Mouse (Mus musculus) lung, embryonic 16.5 days (tissue): ENCODE data around the gene Nptn. TPM values are rescaled to one million over a fixed set of nuclear protein-coding genes. Genes with fewer than 3 reads are reported as not detected.

ENCODE experiments used
- ATAC-seq: fragments of 200-750 bp; cut with Nextera tagmentation; 2 replicates; pipeline ENCODE4 v1.8.0; 2017; ENCODE audit warnings: low read depth, mild to moderate bottlenecking, moderate library complexity
- H3K27ac ChIP-seq: fragments of 300-500 bp; sonication (generic); 2 replicates; pipeline ENCODE4 v1.5.1; 2014; ENCODE audit warnings: mild to moderate bottlenecking, control low read depth, low read length
- H3K27me3 ChIP-seq: fragments of 300-500 bp; sonication (generic); 2 replicates; pipeline ENCODE4 v1.6.1; 2014; ENCODE audit warnings: low read depth, low read length, mixed read lengths; ENCODE audit not compliant: control insufficient read depth, insufficient read depth
- H3K36me3 ChIP-seq: fragments of 300-500 bp; sonication (generic); 2 replicates; pipeline ENCODE4 v1.6.1; 2014; ENCODE audit warnings: low read length; ENCODE audit not compliant: control insufficient read depth, insufficient read depth
- H3K4me1 ChIP-seq: fragments of 300-500 bp; sonication (generic); replicated peaks from 2 replicates; pipeline ENCODE4 v1.6.1; 2014; ENCODE audit warnings: low read length, mixed read lengths; ENCODE audit not compliant: control insufficient read depth, insufficient read depth
- H3K4me2 ChIP-seq: fragments of 300-500 bp; sonication (generic); 2 replicates; pipeline ENCODE4 v1.6.1; 2014; ENCODE audit warnings: low read depth, low read length, control low read depth
- H3K4me3 ChIP-seq: fragments of 300-500 bp; sonication (generic); 2 replicates; pipeline ENCODE4 v1.5.1; 2014; ENCODE audit warnings: mild to moderate bottlenecking, low read length, control low read depth
- H3K9ac ChIP-seq: fragments of 300-500 bp; sonication (generic); 2 replicates; pipeline ENCODE4 v1.6.1; 2014; ENCODE audit warnings: low read length, control low read depth
- H3K9me3 ChIP-seq: fragments of 300-500 bp; sonication (generic); 2 replicates; pipeline ENCODE4 v1.6.1; 2016; ENCODE audit warnings: low read length; ENCODE audit not compliant: control insufficient read depth
- WGBS: fragments of 180-500 bp; shearing (Covaris S2); extraction: QIAGEN DNeasy Blood & Tissue Kit; methylation state at CpG from one replicate; pipeline ENCODE4 v1.1.7; 2014; 5-methylcytosine and 5-hydroxymethylcytosine counted together
- polyA plus RNA-seq: library from polyadenylated mRNA; unstranded; fragments of >200 nt; fragmentation: Nextera tagmentation; extraction: Ambion mirVana; gene quantifications from 2 replicates; pipeline ENCODE4 v1.2.1, GENCODE M21; 2015

Gene Nptn
- polyA plus RNA-seq, 1 experiment from 2014 or later = 142 TPM

DNA sequence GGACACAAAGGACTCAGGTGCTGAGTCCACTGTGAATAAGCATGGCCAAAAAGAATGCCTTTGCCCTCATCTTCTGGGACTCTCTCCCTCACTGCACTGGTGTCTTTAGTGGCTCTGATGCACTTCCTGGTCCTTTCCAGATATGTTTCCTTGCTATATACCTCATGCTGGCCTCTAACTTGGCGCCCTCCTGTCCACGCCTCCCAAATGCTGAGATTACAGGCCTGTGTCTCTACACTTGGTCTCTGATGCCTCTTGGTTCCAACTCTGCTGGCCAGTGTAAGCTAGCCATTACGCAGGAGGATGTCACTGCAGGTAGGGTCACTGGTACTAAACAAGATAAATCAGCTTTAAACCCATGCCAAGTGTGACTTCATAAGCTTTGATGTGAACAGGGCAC lies 86.1 kb downstream of the Nptn start:
- ATAC-seq = no peak
- Histone ChIP-seq H3K27me3 (no peaks in the 10 kb centered on the region), H3K27ac (no peak overlapping the region), H3K36me3 (peaks cover 6% of the 10 kb centered on the region; the same call in 1 of the 2 replicates), H3K4me1 (peaks cover 6% of the 10 kb centered on the region), H3K4me3 (no peak overlapping the region), H3K9me3 (no peaks in the 10 kb centered on the region), H3K9ac (no peak overlapping the region), H3K4me2 (no peak overlapping the region)
- WGBS = 94% methylated on average over 3 of the region's 3 CpGs

DNA sequence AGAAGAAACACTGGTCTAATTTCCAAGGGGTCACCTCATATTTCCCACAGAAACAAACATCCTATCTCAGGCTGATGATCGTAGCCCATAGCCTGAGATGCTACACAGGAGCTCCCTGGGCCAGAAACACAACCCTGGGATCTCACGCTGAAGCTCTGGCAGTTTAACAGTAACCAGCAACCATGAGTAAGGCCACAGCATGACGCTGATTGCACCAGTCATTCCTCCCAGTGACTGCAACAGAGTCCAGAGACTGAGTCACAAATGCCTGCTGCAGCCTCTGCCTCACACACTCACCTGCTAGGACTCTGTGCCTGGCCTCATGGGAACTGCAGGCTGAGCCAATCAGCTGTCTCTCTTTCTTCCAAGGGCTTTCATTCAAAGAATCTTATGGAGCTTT lies 87.0 kb downstream of the Nptn start:
- Histone ChIP-seq H3K4me3 (no peak overlapping the region), H3K4me2 (no peak overlapping the region), H3K27ac (no peak overlapping the region), H3K9ac (no peak overlapping the region), H3K4me1 (peaks cover 6% of the 10 kb centered on the region), H3K36me3 (peaks cover 6% of the 10 kb centered on the region; the same call in 1 of the 2 replicates), H3K9me3 (no peaks in the 10 kb centered on the region), H3K27me3 (no peaks in the 10 kb centered on the region)
- 65% methylated on average over 3 of the region's 3 CpGs for WGBS
- no peak for ATAC-seq

DNA sequence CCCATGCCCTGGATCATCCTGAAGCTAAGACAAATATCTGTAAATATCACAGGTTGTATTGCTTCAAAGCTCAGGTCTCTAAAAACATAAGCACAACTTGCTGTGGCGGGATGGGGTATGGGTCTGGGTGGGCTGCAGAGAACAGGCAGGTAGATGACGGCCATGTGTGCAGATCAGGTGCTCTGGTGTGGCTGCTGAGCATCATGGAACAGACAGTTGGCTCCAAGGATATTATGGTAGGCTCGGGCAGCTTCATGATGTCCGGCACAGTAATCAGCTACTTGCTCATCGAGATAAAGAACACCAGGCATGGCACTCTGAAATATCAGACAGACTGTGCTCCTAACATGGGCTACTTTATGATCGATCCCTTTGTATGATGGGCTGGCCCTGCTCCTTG lies 87.8 kb downstream of the Nptn start:
- no peak for ATAC-seq
- Histone ChIP-seq H3K9me3 (no peaks in the 10 kb centered on the region), H3K9ac (no peak overlapping the region), H3K4me2 (no peak overlapping the region), H3K36me3 (peaks cover 3% of the 10 kb centered on the region; the same call in 1 of the 2 replicates), H3K4me3 (no peak overlapping the region), H3K27ac (no peak overlapping the region), H3K27me3 (no peaks in the 10 kb centered on the region), H3K4me1 (peaks cover 6% of the 10 kb centered on the region)
- 80% methylated on average over 6 of the region's 6 CpGs for WGBS

DNA sequence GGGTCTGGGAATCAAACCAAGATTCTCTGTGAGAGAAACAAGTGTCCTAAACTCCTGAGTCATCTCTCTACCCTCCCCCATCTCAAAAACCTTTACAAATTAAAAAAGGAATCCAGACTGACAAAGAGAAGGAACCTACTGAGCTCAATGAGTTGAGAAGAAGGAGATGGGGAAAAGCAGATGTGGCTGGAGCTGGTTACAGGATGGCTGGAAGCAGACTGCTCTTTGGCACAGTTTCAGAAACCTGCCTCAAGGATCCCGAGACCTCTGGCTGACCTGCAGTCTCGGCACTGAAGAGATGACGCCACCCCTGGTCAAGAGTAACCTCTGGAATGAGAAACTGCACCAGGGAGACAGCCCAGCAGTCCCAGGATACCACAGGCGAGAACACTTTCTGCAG lies 90.4 kb downstream of the Nptn start:
- H3K27me3 ChIP-seq = no peaks in the 10 kb centered on the region
- H3K4me2 ChIP-seq = no peak overlapping the region
- H3K9ac ChIP-seq = no peak overlapping the region
- no peak overlapping the region for H3K27ac ChIP-seq
- WGBS = 16% methylated on average over 4 of the region's 4 CpGs
- no peak overlapping the region for H3K4me3 ChIP-seq
- H3K4me1 ChIP-seq = peaks cover 6% of the 10 kb centered on the region
- no peaks in the 10 kb centered on the region for H3K36me3 ChIP-seq
- ATAC-seq = 0 out of 2 replicates have a peak, but pooled peaks have one; percentile 43
- no peaks in the 10 kb centered on the region for H3K9me3 ChIP-seq

DNA sequence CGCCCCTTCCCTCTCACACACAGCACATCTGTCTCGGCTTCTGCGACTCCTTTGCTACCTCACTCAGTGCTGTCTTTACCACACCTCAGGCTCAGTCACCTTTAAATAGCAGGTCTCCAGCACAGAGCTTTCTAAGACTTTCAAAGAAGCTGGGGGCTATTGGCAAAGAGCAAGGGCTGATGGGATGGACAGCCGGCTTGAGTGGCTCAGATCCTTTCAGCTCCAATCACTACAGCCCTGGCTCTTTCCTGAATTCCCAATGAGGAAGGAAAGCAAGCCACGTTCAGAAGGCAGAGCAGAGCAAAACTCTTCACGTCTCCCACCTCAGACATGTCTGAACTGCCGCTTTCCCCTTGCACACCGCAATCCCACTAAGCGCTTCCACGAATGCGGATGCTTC lies 92.7 kb downstream of the Nptn start:
- H3K36me3 ChIP-seq = no peaks in the 10 kb centered on the region
- no peak overlapping the region for H3K27ac ChIP-seq
- 63% methylated on average over 11 of the region's 11 CpGs for WGBS
- H3K4me3 ChIP-seq = no peak overlapping the region
- no peaks in the 10 kb centered on the region for H3K9me3 ChIP-seq
- no peak overlapping the region for H3K4me2 ChIP-seq
- no peak for ATAC-seq
- H3K27me3 ChIP-seq = no peaks in the 10 kb centered on the region
- peaks cover 6% of the 10 kb centered on the region for H3K4me1 ChIP-seq
- H3K9ac ChIP-seq = no peak overlapping the region

DNA sequence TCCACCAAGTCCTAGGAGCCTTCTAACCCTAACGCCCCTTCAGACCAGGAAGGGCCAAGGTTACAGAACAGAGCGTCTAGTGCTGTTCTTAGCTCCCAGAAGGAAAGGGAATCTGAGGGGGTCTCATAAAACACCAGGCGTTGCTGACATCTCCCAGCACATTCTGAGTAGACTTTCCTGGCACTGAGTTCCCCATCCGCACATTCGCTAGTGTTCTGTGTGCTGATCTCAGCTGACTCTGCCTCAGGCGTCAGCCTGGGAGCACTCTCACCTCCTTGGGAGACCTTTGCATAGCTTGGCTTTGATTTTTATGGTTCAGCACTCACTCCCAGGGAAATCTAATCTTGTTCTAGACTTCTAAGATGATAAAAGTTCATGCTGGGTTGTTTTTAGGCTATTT lies 93.3 kb downstream of the Nptn start:
- 33% methylated on average over 6 of the region's 6 CpGs for WGBS
- Histone ChIP-seq H3K4me2 (no peak overlapping the region), H3K4me3 (no peak overlapping the region), H3K9ac (no peak overlapping the region), H3K36me3 (no peaks in the 10 kb centered on the region), H3K27me3 (no peaks in the 10 kb centered on the region), H3K4me1 (peaks cover 6% of the 10 kb centered on the region), H3K27ac (no peak overlapping the region), H3K9me3 (no peaks in the 10 kb centered on the region)
- ATAC-seq = no peak

DNA sequence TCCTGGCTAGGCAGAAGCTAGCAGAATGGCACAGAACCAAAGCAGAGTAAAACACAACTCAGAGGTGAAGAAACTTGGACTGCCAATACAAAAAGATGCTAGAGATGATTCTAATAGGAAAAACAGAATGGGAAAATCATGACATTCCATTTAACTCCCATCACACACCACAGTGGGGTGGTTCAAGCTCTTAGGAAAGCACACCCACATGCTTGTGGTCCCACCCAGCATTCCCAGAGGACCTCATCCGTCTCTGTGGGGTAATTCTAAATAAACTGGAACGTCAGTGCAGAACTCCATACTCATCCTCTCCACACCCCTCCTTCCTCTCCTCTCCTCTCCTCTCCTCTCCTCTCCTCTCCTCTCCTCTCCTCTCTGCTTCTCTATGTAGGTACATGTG lies 99.4 kb downstream of the Nptn start:
- no peak for ATAC-seq
- H3K4me1 ChIP-seq = no peaks in the 10 kb centered on the region
- H3K4me3 ChIP-seq = no peak overlapping the region
- 19% methylated on average over 2 of the region's 2 CpGs for WGBS
- no peaks in the 10 kb centered on the region for H3K9me3 ChIP-seq
- no peak overlapping the region for H3K9ac ChIP-seq
- no peaks in the 10 kb centered on the region for H3K27me3 ChIP-seq
- no peak overlapping the region for H3K4me2 ChIP-seq
- H3K27ac ChIP-seq = no peak overlapping the region
- no peaks in the 10 kb centered on the region for H3K36me3 ChIP-seq

DNA sequence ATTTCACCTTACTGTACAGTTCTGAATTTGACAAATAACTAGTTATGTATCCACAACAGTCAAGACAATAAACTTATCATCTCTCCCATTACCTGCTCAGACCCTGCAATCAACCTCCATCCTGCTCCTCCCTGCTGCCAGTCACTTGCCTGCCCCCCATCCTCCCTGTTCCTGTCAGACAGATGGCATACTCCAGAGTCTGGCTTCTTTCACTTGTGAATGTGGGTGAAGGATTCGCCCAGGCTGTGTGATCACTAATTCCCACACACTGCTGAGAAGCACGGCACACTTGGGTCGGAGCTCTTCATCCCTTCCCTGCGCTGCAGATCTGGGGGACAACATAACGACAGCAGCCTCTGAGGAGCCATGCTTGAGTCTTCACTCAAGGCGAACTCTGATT lies 100.1 kb downstream of the Nptn start:
- WGBS = 46% methylated on average over 6 of the region's 6 CpGs
- no peaks in the 10 kb centered on the region for H3K36me3 ChIP-seq
- no peak for ATAC-seq

DNA sequence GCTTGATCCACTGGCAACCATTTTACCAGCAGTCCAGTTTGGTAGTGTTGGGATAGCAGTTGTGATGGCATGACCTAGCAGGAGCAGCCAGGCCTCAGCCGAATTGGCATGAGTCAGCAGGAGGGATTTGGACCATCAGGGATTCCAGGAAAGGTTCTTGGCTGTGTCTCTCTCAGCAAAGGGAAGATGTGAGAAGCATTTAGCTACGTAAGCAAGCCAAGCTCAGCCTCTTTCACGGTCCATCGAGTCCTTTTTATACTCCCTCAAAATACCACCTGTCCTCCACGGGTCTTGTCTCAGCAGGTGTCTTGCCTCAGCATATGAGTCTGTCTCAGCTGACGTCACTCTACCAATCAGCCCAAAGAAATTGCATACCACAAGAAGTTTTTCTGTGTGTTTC lies 101.3 kb downstream of the Nptn start:
- no peak overlapping the region for H3K4me3 ChIP-seq
- H3K4me2 ChIP-seq = no peak overlapping the region
- H3K9ac ChIP-seq = no peak overlapping the region
- no peak for ATAC-seq
- H3K27me3 ChIP-seq = no peaks in the 10 kb centered on the region
- H3K4me1 ChIP-seq = no peaks in the 10 kb centered on the region
- 65% methylated on average over 6 of the region's 6 CpGs for WGBS
- no peaks in the 10 kb centered on the region for H3K36me3 ChIP-seq
- no peak overlapping the region for H3K27ac ChIP-seq
- H3K9me3 ChIP-seq = no peaks in the 10 kb centered on the region

More for the DNA sequence above, 100.1 kb downstream of the Nptn start:
- Histone ChIP-seq H3K27ac (no peak overlapping the region), H3K27me3 (no peaks in the 10 kb centered on the region), H3K9me3 (no peaks in the 10 kb centered on the region), H3K9ac (no peak overlapping the region), H3K4me2 (no peak overlapping the region), H3K4me1 (no peaks in the 10 kb centered on the region), H3K4me3 (no peak overlapping the region)

DNA sequence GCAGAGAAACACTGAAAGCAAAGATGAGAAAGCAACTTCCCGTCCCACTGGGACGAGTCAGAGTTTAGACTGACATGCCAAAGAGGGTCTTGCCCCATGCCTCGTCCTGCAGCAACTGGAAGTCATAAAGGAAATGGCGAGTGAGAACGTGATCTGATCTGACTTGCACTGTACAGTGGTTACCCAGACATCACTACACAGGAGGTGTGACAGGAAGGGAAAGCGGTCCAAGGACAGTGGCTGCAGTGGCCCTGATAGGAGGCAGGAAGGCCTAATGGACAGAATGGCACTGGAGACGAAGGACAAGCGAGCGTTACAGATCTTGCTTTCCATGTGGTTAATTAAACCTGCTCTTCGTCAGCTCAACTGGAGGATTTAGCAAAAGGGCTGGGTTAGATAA lies 103.2 kb downstream of the Nptn start:
- no peaks in the 10 kb centered on the region for H3K4me1 ChIP-seq
- ATAC-seq = no peak
- H3K9me3 ChIP-seq = no peaks in the 10 kb centered on the region
- WGBS = 71% methylated on average over 10 of the region's 10 CpGs
- H3K4me2 ChIP-seq = no peak overlapping the region
- H3K4me3 ChIP-seq = no peak overlapping the region
- H3K27me3 ChIP-seq = no peaks in the 10 kb centered on the region
- H3K9ac ChIP-seq = no peak overlapping the region
- no peaks in the 10 kb centered on the region for H3K36me3 ChIP-seq
- H3K27ac ChIP-seq = no peak overlapping the region
